Mouse (Mus musculus) liver, adult 2 months (tissue): ENCODE data around the gene Trafd1.

ENCODE experiments used
- CTCF ChIP-seq: fragments of 200-500 bp; IDR thresholded peaks from 2 replicates; pipeline ENCODE4 v1.5.1; 2011; ENCODE audit warnings: low read depth, low read length, control low read depth
- POLR2A ChIP-seq: fragments of 200-500 bp; IDR thresholded peaks from 2 replicates; pipeline ENCODE4 v1.6.1; 2011; ENCODE audit warnings: low read length, control low read depth; ENCODE audit not compliant: insufficient read depth; ENCODE audit errors: extremely low read depth

- no peak for TF ChIP-seq CTCF
- no peak for TF ChIP-seq POLR2A
These were observed 1.3 kb downstream of the Trafd1 start for GRCm38 (mm10) chr5:121383857-121384756.
